Mouse (Mus musculus) monocyte, adult 2 months (primary cell): Measurements from ENCODE around the gene Slc7a1.

ENCODE experiments used
- DNase-seq, 2 experiments: peaks; one replicate each; pipeline ENCODE4 v3.0.0; 2022; ENCODE audit warnings: low spot score in 2 of 2, low read depth in 1 of 2

Slc7a1 gene

GRCm38 (mm10) chr5:148399660-148400443 lies at the start of gene Slc7a1:
TSS of gene Slc7a1 (minus strand) at chr5:148399904.
- DNase-seq: peak; percentile 77 to 91

- DNase-seq: no peak
Measured at GRCm38 (mm10) chr5:148444974-148445373, 45.3 kb upstream of the Slc7a1 start.

GRCm38 (mm10) chr5:148443734-148444133 lies 44.0 kb upstream of the Slc7a1 start:
- DNase-seq: no peak

DNA sequence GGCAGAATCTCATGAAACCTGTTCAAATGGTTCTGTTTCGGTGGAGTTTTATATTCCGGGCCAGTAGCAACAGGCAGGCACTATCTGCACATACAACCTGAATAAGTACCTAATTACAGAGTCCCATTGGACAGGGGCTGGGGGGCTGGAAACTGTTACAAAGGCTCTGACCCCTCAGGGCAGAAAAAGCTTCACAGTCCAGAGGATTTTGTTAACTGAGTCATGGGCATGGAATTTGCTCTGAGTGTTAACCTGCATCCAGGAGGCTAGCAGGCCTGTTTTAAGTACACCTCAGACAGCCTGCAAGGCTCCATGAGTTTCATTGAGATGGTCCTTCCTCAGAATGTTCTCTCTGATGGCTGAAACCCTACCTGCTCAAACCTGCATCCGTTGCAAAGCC lies 36.0 kb upstream of the Slc7a1 start:
- DNase-seq: no peak

- DNase-seq: no peak
Measured at GRCm38 (mm10) chr5:148432121-148432520, 32.4 kb upstream of the Slc7a1 start.

- DNase-seq: no peak
Measured at GRCm38 (mm10) chr5:148428846-148429245, 29.1 kb upstream of the Slc7a1 start.

GRCm38 (mm10) chr5:148425136-148425535 lies 25.4 kb upstream of the Slc7a1 start:
- DNase-seq: no peak

GRCm38 (mm10) chr5:148421326-148421725 lies 21.6 kb upstream of the Slc7a1 start:
- no peak for DNase-seq

DNA sequence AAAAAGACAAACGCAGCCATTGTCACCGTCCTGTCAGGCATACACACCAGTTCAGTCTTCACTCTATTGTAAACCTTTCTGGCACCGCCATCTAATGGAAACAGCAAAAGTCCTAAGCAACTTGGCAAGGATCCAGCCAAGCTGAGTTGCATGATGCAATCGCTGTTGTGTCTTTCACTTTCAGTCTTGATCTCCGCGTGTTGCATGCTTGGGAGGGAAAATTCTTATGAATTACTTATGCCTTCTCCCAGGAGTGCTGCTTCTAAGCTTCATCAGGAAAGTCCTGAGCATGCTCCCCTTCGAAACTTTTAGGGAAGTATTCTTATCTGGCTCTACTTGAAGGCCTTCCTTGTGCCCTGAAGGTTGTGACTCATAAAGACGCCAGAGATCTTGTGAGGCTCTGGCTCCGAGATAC lies 19.4 kb upstream of the Slc7a1 start:
- DNase-seq: peak in 1 of 2 experiments; percentile 10

- no peak for DNase-seq
Measured at GRCm38 (mm10) chr5:148418436-148418835, 18.7 kb upstream of the Slc7a1 start.

GRCm38 (mm10) chr5:148417756-148418155 lies 18.1 kb upstream of the Slc7a1 start:
- DNase-seq: no peak

DNA sequence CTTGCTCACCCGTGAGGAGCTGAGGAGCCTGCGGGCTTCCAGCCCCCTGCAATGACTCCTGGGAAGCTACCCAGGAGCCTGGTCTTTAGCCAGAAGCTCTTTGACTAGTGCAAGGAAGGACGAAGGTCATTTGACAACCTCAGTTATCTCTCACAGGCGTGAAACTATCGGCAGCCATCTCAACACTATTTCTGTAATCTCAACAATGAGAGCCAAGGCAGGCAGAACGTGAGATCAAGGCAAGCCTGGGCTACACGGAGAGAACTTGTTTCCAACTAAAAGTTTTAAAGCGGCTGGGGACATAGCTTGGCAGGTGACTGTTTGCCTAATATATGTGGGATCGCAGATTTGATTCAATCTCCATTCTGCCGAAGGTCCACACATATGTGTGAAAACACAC lies 16.8 kb upstream of the Slc7a1 start:
- DNase-seq: no peak

- DNase-seq: no peak
Measured at GRCm38 (mm10) chr5:148414233-148414632, 14.5 kb upstream of the Slc7a1 start.

- DNase-seq: no peak
Measured at GRCm38 (mm10) chr5:148412504-148412903, 12.8 kb upstream of the Slc7a1 start.

GRCm38 (mm10) chr5:148409465-148409864 lies 9.8 kb upstream of the Slc7a1 start:
- DNase-seq: no peak

- no peak for DNase-seq
Measured at GRCm38 (mm10) chr5:148406913-148407312, 7.2 kb upstream of the Slc7a1 start.

DNA sequence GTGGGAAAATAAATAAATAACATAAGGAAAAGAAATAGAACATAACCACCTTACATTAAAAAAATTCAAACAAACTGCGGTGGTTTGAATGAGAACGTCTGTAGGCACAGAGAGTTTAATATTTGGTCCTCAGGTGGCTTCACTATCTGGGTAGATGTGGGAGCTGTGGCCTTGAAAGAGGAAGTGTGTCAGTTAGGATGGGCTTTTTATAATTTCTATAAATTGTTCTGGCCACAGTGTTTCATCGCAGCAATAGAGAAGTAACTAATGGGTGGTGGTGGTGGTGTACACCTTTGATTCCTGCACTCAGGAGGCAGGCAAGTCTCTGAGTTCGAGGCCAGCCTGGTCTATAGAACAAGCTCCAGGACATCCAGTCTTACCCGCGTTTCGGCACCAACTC lies 4.8 kb upstream of the Slc7a1 start:
- DNase-seq: no peak

GRCm38 (mm10) chr5:148402641-148403040 lies 2.9 kb upstream of the Slc7a1 start:
- DNase-seq: no peak

- DNase-seq: peak; percentile 18 to 68
Measured at GRCm38 (mm10) chr5:148398766-148399659, 691 bp downstream of the Slc7a1 start.

DNA sequence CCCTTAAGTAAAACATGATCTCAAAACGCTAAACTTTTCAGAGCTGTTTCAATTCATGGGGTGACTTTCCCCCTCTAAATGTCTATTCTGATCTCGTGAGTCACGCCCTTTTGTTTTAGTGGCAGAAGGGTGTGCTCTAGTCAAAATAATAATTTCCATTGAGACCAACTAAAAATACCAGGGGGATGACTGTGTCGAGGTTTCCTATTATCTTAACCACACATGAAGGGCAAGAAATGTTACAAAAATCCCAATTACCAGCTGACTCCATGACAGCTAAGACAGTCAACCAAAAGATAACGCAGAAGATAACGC lies 1.3 kb downstream of the Slc7a1 start:
- DNase-seq: no peak

DNA sequence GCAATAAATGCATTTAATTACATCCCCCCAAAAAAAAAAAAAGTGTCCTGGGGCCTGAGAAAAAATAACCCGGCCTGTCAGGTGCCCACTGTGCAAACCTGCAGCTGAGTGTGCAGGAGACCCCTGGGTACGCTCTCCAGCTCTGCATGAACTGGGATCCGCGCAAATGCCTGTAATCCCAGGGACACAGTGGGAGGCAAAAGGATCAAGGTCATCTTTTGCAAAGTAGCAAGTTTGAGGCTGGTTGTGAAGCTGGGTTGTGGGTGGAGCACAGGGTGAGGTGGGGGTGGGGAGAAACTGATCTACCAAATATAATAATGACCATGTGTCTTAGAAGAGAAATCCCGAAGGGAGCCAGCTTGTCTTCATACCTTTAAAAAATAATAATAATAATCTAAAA lies 1.8 kb downstream of the Slc7a1 start:
- no peak for DNase-seq

DNA sequence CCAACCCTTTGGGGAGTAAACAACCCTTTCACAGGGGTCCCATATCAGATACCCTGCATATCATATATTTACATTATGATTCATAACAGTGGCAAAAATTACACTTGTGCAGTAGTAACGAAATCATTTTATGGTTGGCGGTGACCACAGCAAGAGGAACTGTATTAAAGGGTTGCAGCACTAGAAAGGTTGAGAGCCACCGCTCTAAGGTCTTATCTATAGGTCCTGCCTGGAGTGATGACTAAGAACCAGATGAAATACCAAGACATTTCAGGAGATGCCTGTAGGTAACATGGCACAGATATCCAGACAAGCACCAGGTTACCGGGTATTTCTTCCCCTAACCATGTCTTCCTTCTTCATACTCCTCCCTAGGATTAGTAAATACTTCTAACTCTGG lies 2.3 kb downstream of the Slc7a1 start:
- DNase-seq: no peak
